Mouse (Mus musculus) heart, adult 8-10 months (tissue): ENCODE measurements around the gene Magix. TPM values are rescaled to one million over a fixed set of nuclear protein-coding genes. Genes with fewer than 3 reads are reported as not detected.

Experiments
- DNase-seq: peaks from one replicate; pipeline ENCODE4 v3.0.0; 2022; ENCODE audit warnings: low spot score
- total RNA-seq, 4 experiments: library from RNA; stranded (reverse); gene quantifications; 2 replicates each; pipeline ENCODE4 v1.2.4; 2022

Magix gene
- total RNA-seq, 4 experiments from 2014 or later, result 26.1 to 30.3 (median 28.8) TPM

GRCm38 (mm10) chrX:7674284-7675000, 6.6 kb downstream of the Magix start:
- no peak for DNase-seq

- no peak for DNase-seq
Measured at GRCm38 (mm10) chrX:7673578-7674281, 7.3 kb downstream of the Magix start.

- no peak for DNase-seq
Measured at GRCm38 (mm10) chrX:7672739-7673138, 8.3 kb downstream of the Magix start.

DNA sequence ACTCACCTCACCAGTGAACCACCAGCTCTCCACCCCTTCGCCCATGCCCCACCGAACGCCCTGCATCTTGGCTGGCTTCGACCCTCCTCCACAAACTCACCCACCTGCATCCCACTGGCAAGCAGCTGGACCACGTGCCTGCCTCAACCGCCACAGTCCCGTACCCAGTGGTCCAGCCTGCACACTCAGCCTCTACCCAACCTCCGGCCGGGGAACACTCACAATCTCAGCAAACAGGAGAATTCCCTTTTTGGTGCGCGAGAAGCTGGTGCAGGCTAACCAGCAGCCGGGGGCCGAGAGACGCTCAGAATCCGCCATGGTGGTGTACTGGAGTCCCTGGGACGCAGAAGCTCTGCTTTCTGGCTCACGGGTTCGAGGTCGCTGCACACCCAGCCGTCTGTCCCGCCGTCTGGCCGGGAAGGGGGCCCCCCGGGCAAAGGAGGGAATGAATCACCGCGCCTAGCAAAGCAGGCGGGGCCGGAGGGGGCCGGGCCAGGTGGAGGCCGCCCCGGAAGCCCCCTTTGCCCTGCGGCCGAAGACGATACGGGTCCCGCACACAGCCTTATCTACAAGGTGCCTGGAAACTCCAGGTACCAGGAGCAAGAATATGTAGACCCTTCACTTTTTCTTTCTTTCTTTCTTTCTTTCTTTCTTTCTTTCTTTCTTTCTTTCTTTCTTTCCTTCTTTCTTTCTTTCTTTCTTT, 10.0 kb downstream of the Magix start, which contains the start of gene Plp2:
Plp2 (minus strand) TSS at position 470 of the 703 bp plus-strand sequence.
- DNase-seq, result peak; percentile 24

DNA sequence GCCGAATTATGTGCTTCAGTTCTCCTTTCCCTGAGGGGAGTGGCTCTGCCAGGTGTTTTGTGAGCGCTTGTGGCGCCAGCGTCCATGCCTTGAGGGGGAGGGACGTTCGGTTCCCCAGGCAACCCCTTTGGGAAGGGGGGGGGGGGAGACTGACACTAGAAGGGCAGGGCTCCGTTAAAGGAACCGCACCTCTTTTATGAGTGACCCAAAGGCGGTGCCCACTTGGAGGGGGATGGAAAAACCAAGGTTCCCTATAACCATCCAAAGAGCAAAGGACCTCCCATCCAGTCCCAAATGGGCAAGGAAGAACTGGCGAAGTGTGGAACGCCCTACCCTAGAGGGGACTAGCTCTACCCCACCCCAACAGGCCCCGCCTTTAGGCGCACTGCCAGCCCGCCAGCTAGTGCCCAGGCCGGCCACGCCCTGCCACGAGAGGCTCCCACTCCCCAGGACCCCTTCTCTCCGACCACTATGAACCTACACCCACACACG, 10.6 kb downstream of the Magix start:
- peak; percentile 67 for DNase-seq

DNA sequence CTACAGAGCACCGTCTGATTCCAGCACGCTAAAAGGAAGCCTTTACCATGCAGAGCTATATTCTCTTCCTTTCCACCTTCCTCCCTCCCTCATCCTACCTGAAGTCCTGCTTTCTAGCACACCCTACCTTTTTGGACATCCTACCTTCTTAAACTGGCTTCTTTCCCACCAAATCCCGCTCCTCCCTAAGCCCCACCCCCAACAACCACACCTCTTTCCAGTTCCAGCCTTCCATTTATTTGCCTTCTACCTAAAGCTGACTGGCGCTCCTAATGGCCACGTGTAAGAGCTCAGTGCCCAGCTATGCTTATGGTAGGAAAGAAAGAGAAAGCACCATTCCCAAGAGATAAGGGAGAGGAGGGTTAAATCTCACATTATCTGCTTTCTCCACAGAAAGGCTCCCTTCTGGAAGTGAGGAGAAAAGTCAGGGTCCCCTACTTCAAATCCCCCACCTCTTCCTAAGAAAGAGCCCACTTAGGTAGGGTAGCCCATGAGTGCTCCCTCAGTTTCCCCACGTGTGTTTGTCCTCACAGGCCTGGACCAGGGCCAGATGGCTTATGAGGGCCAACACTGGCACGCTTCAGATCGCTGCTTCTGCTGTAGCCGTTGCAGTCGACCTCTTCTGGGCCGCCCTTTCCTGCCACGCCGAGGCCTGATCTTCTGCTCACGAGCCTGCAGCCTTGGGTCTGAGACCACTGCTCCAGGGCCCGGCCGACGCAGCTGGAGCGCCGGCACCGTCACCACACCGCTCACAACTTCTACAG, 15.1 kb downstream of the Magix start:
- DNase-seq, result no peak

DNA sequence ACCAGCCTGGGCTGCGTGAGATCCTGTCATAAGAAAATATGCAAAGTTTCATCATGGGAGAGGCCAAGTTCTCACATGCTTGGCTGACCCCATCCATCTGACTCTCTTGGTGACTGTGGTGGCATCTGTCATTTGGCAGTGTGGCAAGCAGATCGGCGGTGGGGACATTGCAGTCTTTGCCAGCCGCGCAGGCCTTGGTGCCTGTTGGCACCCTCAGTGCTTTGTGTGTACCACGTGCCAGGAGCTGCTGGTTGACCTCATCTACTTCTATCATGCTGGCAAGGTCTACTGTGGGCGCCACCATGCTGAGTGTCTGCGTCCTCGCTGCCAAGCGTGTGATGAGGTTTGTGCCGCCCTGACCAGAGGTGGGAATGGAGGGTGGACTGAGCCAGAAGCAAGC, 16.3 kb downstream of the Magix start:
- peak; percentile 41 for DNase-seq

GRCm38 (mm10) chrX:7662936-7663335, 18.1 kb downstream of the Magix start:
- DNase-seq, result peak; percentile 37

GRCm38 (mm10) chrX:7661086-7661485, 20.0 kb downstream of the Magix start:
- DNase-seq, result no peak

DNA sequence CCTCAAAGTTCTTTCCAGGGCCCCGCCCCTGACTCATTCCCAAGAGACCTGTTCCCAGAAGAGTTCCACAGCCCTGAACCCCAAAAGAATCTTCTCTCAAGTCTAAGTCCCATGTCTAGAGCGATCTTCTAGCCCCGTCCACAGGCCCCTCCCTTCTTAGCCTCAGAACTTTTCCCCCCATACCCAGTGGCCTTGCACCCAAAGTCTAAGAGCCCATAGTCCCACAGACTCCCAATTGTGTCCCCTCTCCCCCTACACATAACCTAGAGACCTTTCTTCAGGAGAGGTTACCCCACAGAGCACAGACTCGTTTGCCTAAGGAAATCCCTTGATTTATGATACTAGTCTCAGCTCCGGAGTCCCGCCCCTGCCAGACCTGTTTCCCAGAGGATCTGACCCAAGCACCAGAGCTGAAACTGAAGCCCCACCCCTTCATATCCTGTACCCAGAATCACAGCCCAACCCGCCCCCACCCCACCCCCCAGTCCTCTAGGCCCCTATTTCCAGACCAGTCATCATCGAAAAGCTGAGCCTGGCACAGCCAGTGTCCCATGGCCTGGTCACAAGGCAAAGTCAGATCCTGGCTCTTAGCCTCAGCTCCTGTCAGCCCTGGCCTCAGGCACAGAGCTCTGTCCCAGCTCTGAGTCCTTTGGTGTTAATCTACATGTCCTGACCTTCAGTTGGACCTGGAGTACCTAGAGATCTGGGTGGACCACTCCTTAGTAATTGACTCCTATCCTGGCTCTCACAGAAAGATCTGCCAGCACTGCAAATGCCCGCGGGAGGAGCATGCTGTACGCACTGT, 22.1 kb downstream of the Magix start:
- DNase-seq, result peak; percentile 56

GRCm38 (mm10) chrX:7658031-7658784, 22.8 kb downstream of the Magix start:
- peak; percentile 74 for DNase-seq

DNA sequence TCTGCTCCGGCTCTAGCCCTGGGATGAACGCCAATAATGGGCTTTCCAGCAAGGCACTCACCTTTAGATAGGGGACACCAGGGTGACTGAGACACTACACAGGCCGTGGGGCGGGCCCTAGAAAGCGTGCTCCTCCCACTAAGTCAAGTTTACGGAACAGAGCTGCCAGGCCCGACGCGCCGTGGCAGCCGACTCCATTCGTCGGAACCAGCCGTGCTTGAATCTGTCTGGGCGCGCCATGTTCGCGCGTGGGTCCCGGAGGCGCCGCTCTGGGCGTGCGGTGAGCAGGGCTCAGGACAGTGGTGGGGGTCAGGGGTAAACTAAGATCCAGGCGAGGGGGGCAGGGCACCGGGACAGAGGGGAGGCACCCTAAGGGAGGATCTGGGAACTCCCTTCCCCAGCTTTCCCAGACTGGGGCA, 23.8 kb downstream of the Magix start, which contains the start of gene Prickle3:
Prickle3 (plus strand) TSS at position 40 of the 419 bp plus-strand sequence.
- DNase-seq, result peak; percentile 64

GRCm38 (mm10) chrX:7648671-7649304, 32.3 kb downstream of the Magix start:
- peak; percentile 92 for DNase-seq

- peak; percentile 78 for DNase-seq
Measured at GRCm38 (mm10) chrX:7645349-7645748, 35.7 kb downstream of the Magix start.

DNA sequence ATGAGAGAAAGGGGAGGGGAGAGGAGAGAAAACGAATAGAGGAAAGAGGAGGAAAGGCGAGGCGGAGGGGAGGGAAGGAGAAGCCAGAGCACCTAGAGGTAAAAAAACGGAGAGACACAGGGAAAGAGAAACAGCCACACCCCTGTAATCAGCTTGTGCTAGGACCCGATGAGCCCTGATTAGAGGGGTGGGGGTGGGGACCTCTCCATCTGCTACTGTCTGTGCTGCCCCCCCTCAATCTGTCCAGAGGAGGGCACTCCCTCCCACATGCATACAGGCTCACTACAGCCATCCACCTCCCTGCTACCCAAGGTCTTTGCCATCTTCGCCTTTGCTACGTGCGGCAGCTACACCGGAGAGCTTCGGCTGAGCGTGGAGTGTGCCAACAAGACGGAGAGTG, 40.3 kb downstream of the Magix start:
- no peak for DNase-seq

- no peak for DNase-seq
Measured at GRCm38 (mm10) chrX:7639536-7640325, 41.3 kb downstream of the Magix start.

GRCm38 (mm10) chrX:7638401-7639091, 42.5 kb downstream of the Magix start, which contains the start of gene Syp:
Syp (plus strand) TSS chrX:7638471.
- DNase-seq, result peak; percentile 40

DNA sequence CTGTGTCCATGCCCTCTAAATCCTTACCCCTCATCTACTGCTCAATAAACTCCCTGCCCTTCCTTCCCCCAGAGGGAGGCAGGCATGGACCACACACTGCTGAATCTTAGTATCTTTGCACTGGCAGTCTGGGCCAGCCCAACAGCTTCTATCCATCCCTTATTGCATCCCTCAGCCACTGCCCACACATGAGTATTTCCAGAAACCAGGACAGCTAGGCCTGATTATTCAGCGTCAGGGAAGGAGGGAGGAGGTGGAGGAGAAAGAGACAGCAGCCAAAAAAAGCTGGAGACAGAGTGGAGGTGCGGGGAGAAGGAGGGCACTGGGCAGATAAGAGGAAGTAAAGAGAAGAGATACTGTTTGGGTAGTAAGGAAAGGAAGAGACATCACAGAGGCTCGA, 46.0 kb downstream of the Magix start:
- DNase-seq, result no peak
